In the genomic region with DNA sequence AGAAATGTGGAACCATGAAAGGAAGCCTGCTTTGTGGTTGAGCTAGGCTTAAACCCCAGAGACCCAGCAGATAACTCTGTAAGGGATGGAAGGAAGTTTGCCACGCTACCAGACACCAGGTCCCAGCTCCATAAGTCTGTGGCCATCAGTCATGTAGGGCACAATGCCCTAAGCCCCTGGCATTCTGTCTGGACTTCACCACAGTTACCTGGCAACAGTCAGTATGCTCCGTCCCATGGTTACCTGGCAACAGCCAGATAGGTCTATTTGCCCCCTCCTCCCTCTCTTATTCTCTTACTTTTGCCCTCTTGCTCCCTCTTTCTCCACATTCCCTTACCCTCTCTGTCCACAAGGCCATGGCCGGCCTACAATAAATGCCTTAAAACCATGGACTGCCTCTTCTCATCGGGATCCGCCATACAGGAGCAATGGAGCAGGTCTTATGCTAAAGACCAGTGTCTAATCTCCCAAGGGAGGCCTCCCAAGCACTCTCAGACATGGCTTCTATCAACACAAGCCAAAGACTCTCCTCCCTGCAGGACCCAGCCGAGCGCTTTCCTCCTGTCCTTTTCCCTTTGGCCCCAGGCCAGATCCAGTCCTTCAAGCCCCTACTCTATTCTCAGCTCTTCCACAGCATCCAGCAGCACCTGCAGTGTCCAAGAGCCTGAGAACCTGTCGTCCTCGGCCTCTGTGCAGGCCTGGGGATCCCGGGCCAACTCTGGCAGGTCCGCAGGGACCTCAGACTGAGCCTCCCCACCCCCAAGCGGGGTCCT, we compare ENCODE assay signal across 19 mouse cellular contexts.
DNase-seq lines count a peak whose midpoint lies in the region; ATAC-seq and TF ChIP-seq lines count a peak whose summit lies in the region.
"Had no signal": no experiment of that assay in that cellular context is flagged by ENCODE, and none has a peak within 500 bp of the region (broad histone marks: within the 10 kb centered on the region; RNA-seq: fewer than 3 reads in every experiment).

No protein-coding gene starts in this region.

- no peaks in the 10 kb centered on the region for H3K36me3 ChIP-seq in forebrain, embryonic 13.5 days (ENCODE audit: poor library complexity, severe bottlenecking)
- H3K36me3 ChIP-seq in forebrain, embryonic 14.5 days (ENCODE audit: control insufficient read depth, insufficient read depth, low read length), result no peaks in the 10 kb centered on the region
- no peaks in the 10 kb centered on the region for H3K36me3 ChIP-seq in kidney, postnatal 0 days (ENCODE audit: insufficient read depth, low read length)
- no peaks in the 10 kb centered on the region for H3K36me3 ChIP-seq in E14TG2a.4 (ENCODE audit: insufficient read depth, low read length)
- H3K36me3 ChIP-seq: heart, embryonic 13.5 days; neural tube, embryonic 12.5 days had no signal

- 0 out of 2 replicates have a peak, but pooled peaks have one; percentile 19 for ATAC-seq in forebrain, embryonic 13.5 days
- ATAC-seq in forebrain, embryonic 14.5 days, result no peak
- ATAC-seq in kidney, postnatal 0 days (replicated peaks; ENCODE audit: low FRiP score, low read depth), result no peak
- ATAC-seq: inflammation-experienced regulatory T-cells, adult 6 months; Patski had no signal

- 77% methylated on average over 12 of the region's 12 CpGs for WGBS in forebrain, embryonic 13.5 days
- 72% methylated on average over 12 of the region's 12 CpGs for WGBS in forebrain, embryonic 14.5 days
- 86% methylated on average over 12 of the region's 12 CpGs for WGBS in kidney, postnatal 0 days

- no peaks in the 10 kb centered on the region for H3K4me1 ChIP-seq in forebrain, embryonic 13.5 days
- no peaks in the 10 kb centered on the region for H3K4me1 ChIP-seq in forebrain, embryonic 14.5 days (ENCODE audit: control insufficient read depth, insufficient read depth, low read length)
- no peaks in the 10 kb centered on the region for H3K4me1 ChIP-seq in kidney, postnatal 0 days (replicated peaks; ENCODE audit: insufficient read depth, low read length)
- H3K4me1 ChIP-seq in E14TG2a.4 (replicated peaks; ENCODE audit: low read depth, low read length), result peaks cover 10% of the 10 kb centered on the region; the same call in 1 of the 2 replicates
- H3K4me1 ChIP-seq: neural tube, embryonic 12.5 days had no signal

- H3K27me3 ChIP-seq in forebrain, embryonic 13.5 days, result no peaks in the 10 kb centered on the region
- no peaks in the 10 kb centered on the region for H3K27me3 ChIP-seq in forebrain, embryonic 14.5 days (replicated peaks; ENCODE audit: control insufficient read depth, insufficient read depth, low read length)
- H3K27me3 ChIP-seq in kidney, postnatal 0 days (ENCODE audit: insufficient read depth, low read length), result no peaks in the 10 kb centered on the region
- peaks cover 3% of the 10 kb centered on the region; the same call in 1 of the 2 replicates for H3K27me3 ChIP-seq in E14TG2a.4 (ENCODE audit: insufficient read depth, low read length)
- H3K27me3 ChIP-seq: heart, embryonic 13.5 days; neural tube, embryonic 12.5 days; Patski had no signal

- no peaks in the 10 kb centered on the region for H3K9me3 ChIP-seq in forebrain, embryonic 13.5 days (replicated peaks)
- no peaks in the 10 kb centered on the region for H3K9me3 ChIP-seq in forebrain, embryonic 14.5 days (replicated peaks; ENCODE audit: control insufficient read depth, low read length)
- H3K9me3 ChIP-seq in kidney, postnatal 0 days (replicated peaks; ENCODE audit: low read length), result no peaks in the 10 kb centered on the region
- no peaks in the 10 kb centered on the region for H3K9me3 ChIP-seq in E14TG2a.4 (ENCODE audit: low read length)
- H3K9me3 ChIP-seq: heart, embryonic 13.5 days; neural tube, embryonic 12.5 days had no signal

- H3K4me3 ChIP-seq in forebrain, embryonic 13.5 days, result no peak overlapping the region
- no peak overlapping the region for H3K4me3 ChIP-seq in forebrain, embryonic 14.5 days (ENCODE audit: low read depth, low read length)
- no peak overlapping the region for H3K4me3 ChIP-seq in kidney, postnatal 0 days (replicated peaks; ENCODE audit: low read depth, low read length)
- H3K4me3 ChIP-seq in E14TG2a.4 (replicated peaks; ENCODE audit: low read length), result peak overlapping the region; percentile 71
- H3K4me3 ChIP-seq: erythroblast, embryonic 14.5 days; gastrocnemius, adult 2 months; heart, embryonic 13.5 days; neural tube, embryonic 12.5 days had no signal

- no peak overlapping the region for H3K9ac ChIP-seq in forebrain, embryonic 13.5 days
- no peak overlapping the region for H3K9ac ChIP-seq in forebrain, embryonic 14.5 days (ENCODE audit: low read length)
- H3K9ac ChIP-seq in kidney, postnatal 0 days (ENCODE audit: low read depth, low read length), result no peak overlapping the region
- H3K9ac ChIP-seq: heart, embryonic 13.5 days; neural tube, embryonic 12.5 days had no signal

- no peak overlapping the region for H3K4me2 ChIP-seq in forebrain, embryonic 13.5 days
- H3K4me2 ChIP-seq in forebrain, embryonic 14.5 days (ENCODE audit: low read length), result no peak overlapping the region
- H3K4me2 ChIP-seq in kidney, postnatal 0 days (ENCODE audit: low read length), result no peak overlapping the region
- H3K4me2 ChIP-seq: heart, embryonic 13.5 days; neural tube, embryonic 12.5 days had no signal

- TF ChIP-seq CTCF in kidney, postnatal 0 days (IDR thresholded peaks at IDR 0.05; ENCODE audit: low read depth), result no peak
- no peak for TF ChIP-seq CTCF in E14TG2a.4 (conservative IDR thresholded peaks at IDR 0.05; ENCODE audit: low read length)

- DNase-seq in forebrain, embryonic 14.5 days (ENCODE audit: low spot score), result no peak
- DNase-seq in kidney, postnatal 0 days (ENCODE audit: low spot score), result no peak
- no peak for DNase-seq in kidney, postnatal 4 days
- peak; percentile 51 for DNase-seq in R1 (ENCODE audit: low read depth, low spot score)
- no peak for DNase-seq in frontal cortex, postnatal 25 days (ENCODE audit: low spot score in 2 of 2)
- DNase-seq in spleen, postnatal 10 days (ENCODE audit: low spot score in 2 of 2), result no peak
- DNase-seq: adrenal gland, postnatal 25 days; gastrocnemius, adult 2 months; liver; lung, postnatal 10 days; retina, postnatal 1 day; thymus, postnatal 14 days had no signal

- no peak overlapping the region for H3K27ac ChIP-seq in forebrain, embryonic 13.5 days
- no peak overlapping the region for H3K27ac ChIP-seq in forebrain, embryonic 14.5 days (ENCODE audit: low read depth, low read length)
- H3K27ac ChIP-seq in kidney, postnatal 0 days, result peak overlapping the region; percentile 47
- H3K27ac ChIP-seq: gastrocnemius, adult 2 months; heart, embryonic 13.5 days; neural tube, embryonic 12.5 days had no signal
